Mouse (Mus musculus) midbrain, embryonic 10.5 days (tissue): Measurements from ENCODE around the gene Cd22. TPM values are rescaled to one million over a fixed set of nuclear protein-coding genes. Genes with fewer than 3 reads are reported as not detected.
"Not testable (repeated sequence)": the region's sequence is repeated elsewhere in the genome, so short reads cannot be mapped to it uniquely, and the experiment has no call there.

ENCODE experiments used
- DNase-seq: peaks from one replicate; pipeline ENCODE4 v3.0.0-alpha.2; 2017; ENCODE audit warnings: low spot score
- H3K27ac ChIP-seq: fragments of 300-500 bp; sonication (generic); replicated peaks from 2 replicates; pipeline ENCODE4 v1.5.1; 2016; ENCODE audit warnings: mild to moderate bottlenecking
- H3K27me3 ChIP-seq: fragments of 300-500 bp; sonication (generic); 2 replicates; pipeline ENCODE4 v1.6.1; 2016; ENCODE audit warnings: low read depth, mild to moderate bottlenecking; ENCODE audit not compliant: poor library complexity, severe bottlenecking
- H3K36me3 ChIP-seq: fragments of 300-500 bp; sonication (generic); 2 replicates; pipeline ENCODE4 v1.6.1; 2016; ENCODE audit warnings: mild to moderate bottlenecking, moderate library complexity
- H3K4me1 ChIP-seq: fragments of 300-500 bp; sonication (generic); 2 replicates; pipeline ENCODE4 v1.6.1; 2016
- H3K4me3 ChIP-seq: fragments of 300-500 bp; sonication (generic); 2 replicates; pipeline ENCODE4 v1.5.1; 2016; ENCODE audit warnings: mild to moderate bottlenecking, moderate library complexity
- H3K9me3 ChIP-seq: fragments of 300-500 bp; sonication (generic); replicated peaks from 2 replicates; pipeline ENCODE4 v1.6.1; 2016; ENCODE audit warnings: mild to moderate bottlenecking
- WGBS: fragments of 180-500 bp; shearing (Covaris S2); methylation state at CpG from one replicate; pipeline ENCODE4 v1.1.7; 2016; 5-methylcytosine and 5-hydroxymethylcytosine counted together
- polyA plus RNA-seq: library from polyadenylated mRNA; unstranded; fragments of >200 nt; fragmentation: Nextera tagmentation; extraction: Ambion mirVana; gene quantifications from 2 replicates; pipeline ENCODE4 v1.2.1, GENCODE M21; 2016

The Cd22 gene
- 0.02 TPM in 1 of 2 replicates, not detected in the other for polyA plus RNA-seq

GRCm38 (mm10) chr7:30880176-30880575 lies at the start of gene Cd22:
Gene Cd22, minus strand, starts transcription at chr7:30880342.
- no peaks in the 10 kb centered on the region for H3K27me3 ChIP-seq
- DNase-seq: no peak
- H3K4me1 ChIP-seq: no peaks in the 10 kb centered on the region
- no peak within 1 kb of the TSS for H3K27ac ChIP-seq
- WGBS: 78% methylated on average over 7 of the region's 7 CpGs
- no peaks in the 10 kb centered on the region for H3K9me3 ChIP-seq
- H3K4me3 ChIP-seq: no peak within 1 kb of the TSS
- H3K36me3 ChIP-seq: no peaks in the 10 kb centered on the region

- not testable (repeated sequence) for H3K4me3 ChIP-seq, DNase-seq, H3K27ac ChIP-seq, H3K36me3 ChIP-seq, H3K27me3 ChIP-seq, H3K9me3 ChIP-seq, H3K4me1 ChIP-seq
- 80% methylated on average over 2 of the region's 2 CpGs for WGBS
Measured at GRCm38 (mm10) chr7:30924581-30924980, 44.4 kb upstream of the Cd22 start, which contains the start of gene Hamp2. Gene Hamp2, minus strand, starts transcription at chr7:30924681.

- no peak for DNase-seq
- no peaks in the 10 kb centered on the region for H3K36me3 ChIP-seq
- H3K27ac ChIP-seq: no peak overlapping the region
- WGBS: 78% methylated on average over 3 of the region's 3 CpGs
- no peaks in the 10 kb centered on the region for H3K27me3 ChIP-seq
- no peaks in the 10 kb centered on the region for H3K9me3 ChIP-seq
- H3K4me3 ChIP-seq: no peak overlapping the region
- H3K4me1 ChIP-seq: no peaks in the 10 kb centered on the region
Measured at GRCm38 (mm10) chr7:30924071-30924470, 43.9 kb upstream of the Cd22 start.

- H3K27ac ChIP-seq, H3K36me3 ChIP-seq, H3K27me3 ChIP-seq, H3K9me3 ChIP-seq, H3K4me1 ChIP-seq, H3K4me3 ChIP-seq, DNase-seq: not testable (repeated sequence)
- WGBS: 47% methylated on average over 3 of the region's 3 CpGs
Measured at GRCm38 (mm10) chr7:30922490-30922889, 42.3 kb upstream of the Cd22 start.

- WGBS: 67% methylated on average over 3 of the region's 3 CpGs
- H3K4me1 ChIP-seq: peaks cover 10% of the 10 kb centered on the region
- H3K27me3 ChIP-seq: no peaks in the 10 kb centered on the region
- H3K27ac ChIP-seq: no peak overlapping the region
- H3K9me3 ChIP-seq: no peaks in the 10 kb centered on the region
- H3K4me3 ChIP-seq: no peak overlapping the region
- DNase-seq: no peak
- H3K36me3 ChIP-seq: no peaks in the 10 kb centered on the region
Measured at GRCm38 (mm10) chr7:30920217-30920616, 40.1 kb upstream of the Cd22 start.

GRCm38 (mm10) chr7:30917219-30917618 lies 37.1 kb upstream of the Cd22 start:
- Histone ChIP-seq H3K27me3 (no peaks in the 10 kb centered on the region), H3K4me3 (no peak overlapping the region), H3K4me1 (peaks cover 10% of the 10 kb centered on the region), H3K36me3 (no peaks in the 10 kb centered on the region), H3K9me3 (no peaks in the 10 kb centered on the region), H3K27ac (no peak overlapping the region)
- 55% methylated on average over 4 of the region's 4 CpGs for WGBS
- DNase-seq: no peak

GRCm38 (mm10) chr7:30916713-30917112 lies 36.6 kb upstream of the Cd22 start:
- H3K27ac ChIP-seq: no peak overlapping the region
- WGBS: 29% methylated on average over 6 of the region's 6 CpGs
- DNase-seq: no peak

GRCm38 (mm10) chr7:30914732-30915131 lies 34.6 kb upstream of the Cd22 start, which contains the start of gene Mag:
Gene Mag, minus strand, starts transcription at chr7:30914873.
- Histone ChIP-seq H3K4me1 (peaks cover 10% of the 10 kb centered on the region), H3K27me3 (no peaks in the 10 kb centered on the region), H3K27ac (no peak within 1 kb of the TSS), H3K4me3 (no peak within 1 kb of the TSS), H3K9me3 (no peaks in the 10 kb centered on the region), H3K36me3 (no peaks in the 10 kb centered on the region)
- no peak for DNase-seq
- WGBS: 69% methylated on average over 8 of the region's 8 CpGs

More at GRCm38 (mm10) chr7:30916713-30917112, 36.6 kb upstream of the Cd22 start:
- peaks cover 10% of the 10 kb centered on the region for H3K4me1 ChIP-seq
- no peaks in the 10 kb centered on the region for H3K9me3 ChIP-seq
- H3K36me3 ChIP-seq: no peaks in the 10 kb centered on the region
- no peak overlapping the region for H3K4me3 ChIP-seq
- H3K27me3 ChIP-seq: no peaks in the 10 kb centered on the region

GRCm38 (mm10) chr7:30909773-30910172 lies 29.6 kb upstream of the Cd22 start:
- Histone ChIP-seq H3K36me3 (no peaks in the 10 kb centered on the region), H3K9me3 (no peaks in the 10 kb centered on the region), H3K27me3 (peaks cover 6% of the 10 kb centered on the region), H3K4me3 (no peak overlapping the region), H3K27ac (no peak overlapping the region), H3K4me1 (peaks cover 12% of the 10 kb centered on the region)
- WGBS: 79% methylated on average over 6 of the region's 6 CpGs
- no peak for DNase-seq

GRCm38 (mm10) chr7:30908992-30909431 lies 28.9 kb upstream of the Cd22 start:
- 0 out of 2 replicates have a peak overlapping the region, but pooled peaks have one; percentile 23 for H3K27ac ChIP-seq
- H3K27me3 ChIP-seq: peaks cover 6% of the 10 kb centered on the region
- 31% methylated on average over 17 of the region's 17 CpGs for WGBS
- DNase-seq: no peak
- peak overlapping the region; percentile 50 for H3K4me3 ChIP-seq
- no peaks in the 10 kb centered on the region for H3K36me3 ChIP-seq
- H3K9me3 ChIP-seq: no peaks in the 10 kb centered on the region
- H3K4me1 ChIP-seq: peaks cover 12% of the 10 kb centered on the region

GRCm38 (mm10) chr7:30908277-30908991 lies 28.3 kb upstream of the Cd22 start:
- peaks cover 6% of the 10 kb centered on the region for H3K27me3 ChIP-seq
- H3K27ac ChIP-seq: 0 out of 2 replicates have a peak overlapping the region, but pooled peaks have one; percentile 23
- H3K4me3 ChIP-seq: peak overlapping the region; percentile 50
- H3K9me3 ChIP-seq: no peaks in the 10 kb centered on the region
- peak; percentile 63 for DNase-seq
- 2% methylated on average over 23 of the region's 26 CpGs for WGBS
- H3K4me1 ChIP-seq: peaks cover 12% of the 10 kb centered on the region
- H3K36me3 ChIP-seq: no peaks in the 10 kb centered on the region

- no peaks in the 10 kb centered on the region for H3K9me3 ChIP-seq
- H3K4me3 ChIP-seq: no peak overlapping the region
- WGBS: 57% methylated on average over 4 of the region's 4 CpGs
- DNase-seq: no peak
- H3K27me3 ChIP-seq: peaks cover 2% of the 10 kb centered on the region
- H3K4me1 ChIP-seq: peaks cover 14% of the 10 kb centered on the region
- H3K27ac ChIP-seq: no peak overlapping the region
- H3K36me3 ChIP-seq: no peaks in the 10 kb centered on the region
Measured at GRCm38 (mm10) chr7:30904042-30904441, 23.9 kb upstream of the Cd22 start.

- Histone ChIP-seq H3K4me3 (no peak overlapping the region), H3K4me1 (peaks cover 3% of the 10 kb centered on the region; the same call in 1 of the 2 replicates), H3K27ac (no peak overlapping the region), H3K27me3 (no peaks in the 10 kb centered on the region), H3K36me3 (no peaks in the 10 kb centered on the region), H3K9me3 (no peaks in the 10 kb centered on the region)
- no peak for DNase-seq
- WGBS: 88% methylated on average over 3 of the region's 3 CpGs
Measured at GRCm38 (mm10) chr7:30895217-30895616, 15.1 kb upstream of the Cd22 start.
